Mouse (Mus musculus) cerebellum, adult 9-10 months (tissue): ENCODE results near the gene Epb42.
"Not testable (repeated sequence)": the region's sequence is repeated elsewhere in the genome, so short reads cannot be mapped to it uniquely, and the experiment has no call there.

Experiments used
- DNase-seq: peaks from one replicate; pipeline ENCODE4 v3.0.0; 2022

Epb42 gene

GRCm38 (mm10) chr2:121006986-121007385 is 29.9 kb downstream of the Epb42 start:
- peak; percentile 95 for DNase-seq

DNA sequence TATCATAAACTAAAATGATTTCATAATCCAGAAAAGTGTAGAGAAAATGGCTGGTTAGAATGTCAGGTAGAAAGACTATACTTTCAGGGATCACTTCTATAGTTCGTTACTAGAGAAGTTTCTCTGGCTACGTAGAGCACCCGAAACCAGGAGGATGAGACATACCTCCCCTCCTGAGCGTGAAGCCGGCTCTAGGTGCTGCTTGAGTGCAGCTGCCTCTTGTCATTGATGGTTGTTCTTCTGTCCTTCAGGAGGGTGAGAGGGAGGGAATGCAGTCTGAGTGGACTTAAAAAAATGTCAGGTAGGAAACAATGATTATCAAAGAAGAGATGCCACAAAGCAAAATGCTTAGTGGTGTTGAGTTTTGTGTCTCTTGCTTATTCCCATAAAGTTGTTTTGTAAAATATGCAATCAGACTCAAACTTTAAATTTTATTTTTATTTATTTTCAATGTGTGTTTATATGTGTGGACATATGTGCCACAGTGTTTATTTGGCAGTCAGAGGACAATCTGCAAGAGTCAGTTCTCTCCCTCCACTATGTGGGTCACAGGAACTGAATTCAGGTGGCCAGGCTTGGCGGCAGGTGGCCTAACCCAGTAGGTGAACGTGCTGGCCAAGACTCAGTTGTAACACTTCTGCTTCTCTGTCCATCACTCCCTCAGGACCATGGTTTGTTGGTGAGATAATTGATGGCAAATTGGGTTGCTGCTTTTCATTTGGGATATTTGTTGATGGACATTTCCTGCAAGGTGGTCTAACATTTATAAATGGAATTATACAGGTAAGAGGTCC is 32.7 kb downstream of the Epb42 start:
- peak; percentile 94 for DNase-seq

- peak; percentile 65 for DNase-seq
Observed at GRCm38 (mm10) chr2:121003586-121003985, 33.3 kb downstream of the Epb42 start.

GRCm38 (mm10) chr2:120998863-120999262 is 38.0 kb downstream of the Epb42 start:
- no peak for DNase-seq

DNA sequence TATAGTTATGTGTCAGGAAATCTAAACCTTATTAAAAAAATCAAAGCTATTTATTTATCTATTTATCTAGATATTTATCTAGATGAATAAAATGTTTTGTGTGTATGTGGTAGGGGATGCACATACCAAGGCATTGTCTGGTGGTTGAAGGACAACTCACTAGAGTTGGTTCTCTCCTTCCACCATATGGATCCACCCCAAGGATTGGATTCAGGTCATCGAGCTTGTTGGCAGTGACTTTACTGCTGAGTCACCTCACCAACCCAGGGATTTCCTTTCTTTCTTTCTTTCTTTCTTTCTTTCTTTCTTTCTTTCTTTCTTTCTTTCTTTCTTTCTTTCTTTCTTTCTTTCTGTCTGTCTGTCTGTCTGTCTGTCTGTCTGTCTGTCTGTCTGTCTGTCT is 40.3 kb downstream of the Epb42 start:
- DNase-seq: peak; percentile 79

GRCm38 (mm10) chr2:120991196-120991595 is 45.7 kb downstream of the Epb42 start:
- DNase-seq: no peak

DNA sequence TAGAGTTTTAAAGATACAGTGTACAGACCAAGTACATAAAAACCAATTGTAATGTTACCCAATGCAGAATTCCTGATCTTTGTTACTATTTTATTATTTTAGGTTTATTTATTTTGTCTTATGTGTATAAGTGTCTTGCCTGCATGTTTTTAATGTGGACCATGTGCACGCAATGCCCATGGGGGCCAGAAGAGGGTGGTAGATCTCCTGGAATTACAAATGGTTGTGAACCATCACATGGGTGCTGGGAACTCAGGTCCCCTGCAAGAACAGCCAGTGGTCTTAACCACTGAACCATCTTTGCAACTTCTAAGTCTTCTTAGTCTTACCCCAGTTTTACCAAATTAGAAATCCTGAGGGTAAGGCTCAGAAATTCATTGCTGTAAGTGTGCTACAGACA is 51.6 kb downstream of the Epb42 start:
- DNase-seq: no peak

DNA sequence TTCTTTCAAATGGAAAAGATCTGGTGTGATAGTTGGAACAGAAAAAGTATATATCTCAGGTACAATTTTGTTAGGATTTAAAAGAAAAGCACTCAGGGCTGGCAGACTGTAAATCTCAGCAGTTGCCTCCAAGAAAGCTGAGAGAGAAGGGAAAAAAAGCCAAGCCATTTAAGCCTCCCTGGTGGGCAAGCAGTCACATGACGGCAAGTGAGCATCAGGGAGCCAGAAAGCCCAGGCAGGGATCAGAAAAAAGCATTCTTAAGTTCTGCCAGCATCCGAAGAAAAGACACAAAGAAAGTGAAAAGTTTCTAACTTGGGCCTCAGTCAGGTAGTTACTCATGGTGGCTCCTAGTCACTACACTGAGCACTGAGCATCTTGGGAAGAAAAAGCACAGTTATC is 53.3 kb downstream of the Epb42 start:
- peak; percentile 51 for DNase-seq

- DNase-seq: peak; percentile 7
Observed at GRCm38 (mm10) chr2:120980861-120981260, 56.0 kb downstream of the Epb42 start.

GRCm38 (mm10) chr2:120979819-120980218 is 57.1 kb downstream of the Epb42 start:
- peak; percentile 54 for DNase-seq

DNA sequence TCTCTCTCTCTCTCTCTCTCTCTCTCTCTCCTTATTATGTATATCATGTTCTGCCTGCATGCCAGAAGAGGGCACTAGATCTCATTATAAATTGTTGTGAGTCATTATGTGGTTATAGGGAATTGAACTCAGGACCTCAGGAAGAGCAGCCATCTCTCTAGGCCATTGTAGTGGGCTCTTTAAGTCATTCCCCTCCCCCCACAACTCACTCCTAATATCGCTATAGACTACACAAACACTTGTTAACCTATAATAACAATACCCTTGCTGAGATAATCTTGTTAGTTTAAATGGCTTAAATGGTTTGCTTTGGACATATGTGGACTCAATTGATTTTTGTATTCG is 58.2 kb downstream of the Epb42 start:
- DNase-seq: peak; percentile 64

DNA sequence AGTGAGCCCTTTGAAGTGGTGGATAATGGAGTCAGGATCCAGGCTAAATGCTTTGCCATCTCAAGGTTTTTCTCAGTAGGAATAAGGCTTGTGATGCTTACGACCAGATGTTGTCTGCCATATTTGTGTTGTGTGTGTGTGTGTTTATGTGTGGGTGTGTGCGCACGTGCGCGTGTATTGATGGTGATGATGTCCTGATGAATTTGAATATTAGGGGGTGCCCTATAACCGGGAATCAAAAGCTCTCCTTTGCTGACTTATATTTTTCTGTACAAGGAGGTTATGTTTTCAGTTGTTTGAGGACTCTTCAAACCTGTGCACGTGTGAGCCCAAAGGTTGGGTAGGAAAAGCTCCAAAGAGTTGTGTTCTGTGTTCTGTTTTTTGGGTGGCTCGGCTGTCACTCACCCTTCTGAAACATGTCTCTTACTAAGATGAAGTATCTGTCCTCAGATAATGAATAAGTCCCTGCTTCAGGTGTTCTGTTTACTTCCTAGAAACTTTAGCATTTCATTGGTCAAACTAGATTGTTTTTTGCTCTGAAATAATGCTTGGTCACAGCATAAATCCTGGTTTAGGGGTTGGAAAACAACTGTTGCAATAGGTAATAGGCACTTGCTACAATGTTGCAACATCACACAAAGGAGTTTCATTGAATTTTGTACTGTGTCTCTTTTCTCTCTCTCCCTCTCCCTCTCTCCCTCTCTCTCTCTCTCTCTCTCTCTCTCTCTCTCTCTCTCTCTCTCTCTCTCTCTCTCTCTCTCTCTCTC is 58.8 kb downstream of the Epb42 start:
- no peak for DNase-seq

GRCm38 (mm10) chr2:120976990-120977925 is 59.6 kb downstream of the Epb42 start, which contains the start of gene Tmem62:
Gene Tmem62, plus strand, starts transcription at chr2:120977017.
- peak; percentile 78 for DNase-seq

- peak; percentile 63 for DNase-seq
Observed at GRCm38 (mm10) chr2:120976308-120976707, 60.6 kb downstream of the Epb42 start.

DNA sequence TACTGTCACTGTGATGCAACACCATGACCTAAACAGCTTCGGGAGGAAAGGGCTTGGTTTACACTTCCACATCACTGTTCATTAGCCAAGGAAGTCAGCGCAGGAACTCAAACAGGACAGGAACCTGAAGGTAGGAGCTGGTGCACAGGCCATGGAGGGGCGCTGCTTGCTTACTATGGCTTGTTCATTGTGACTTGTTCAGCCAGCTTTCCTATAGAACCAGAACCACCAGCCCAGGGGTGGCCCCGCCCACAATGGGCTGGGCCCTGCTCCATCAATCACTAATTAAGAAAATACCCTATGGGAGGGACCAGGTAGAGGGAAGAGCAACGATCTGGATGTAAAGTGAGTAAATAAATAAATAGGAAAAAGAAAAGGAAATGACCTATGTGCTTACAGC is 63.9 kb downstream of the Epb42 start:
- peak; percentile 42 for DNase-seq

DNA sequence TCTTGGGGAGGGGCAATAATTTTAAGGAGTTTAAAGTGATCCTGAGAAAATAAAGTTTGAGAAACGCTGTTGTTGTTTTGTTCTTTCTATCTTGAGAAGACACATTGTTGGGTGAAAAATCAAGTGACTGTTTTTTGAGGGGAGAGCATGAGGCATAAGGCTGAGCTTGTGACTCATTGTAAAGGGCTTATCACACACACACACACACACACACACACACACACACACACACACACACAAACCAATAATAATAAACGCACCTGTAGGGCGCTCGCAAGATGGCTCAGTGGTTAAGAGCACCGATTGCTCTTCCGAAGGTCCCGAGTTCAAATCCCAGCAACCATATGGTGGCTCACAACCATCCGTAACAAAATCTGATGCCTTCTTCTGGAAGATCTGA is 64.6 kb downstream of the Epb42 start:
- DNase-seq: not testable (repeated sequence)

GRCm38 (mm10) chr2:120971766-120972165 is 65.1 kb downstream of the Epb42 start:
- DNase-seq: no peak

- DNase-seq: peak; percentile 84
Observed at GRCm38 (mm10) chr2:120970559-120971080, 66.3 kb downstream of the Epb42 start, which contains the start of gene Ubr1. Gene Ubr1, minus strand, starts transcription at chr2:120970715.

- peak; percentile 45 for DNase-seq
Observed at GRCm38 (mm10) chr2:120970045-120970539, 66.8 kb downstream of the Epb42 start.
